9 mouse cellular contexts compared by ENCODE assay signal in the genomic region with DNA sequence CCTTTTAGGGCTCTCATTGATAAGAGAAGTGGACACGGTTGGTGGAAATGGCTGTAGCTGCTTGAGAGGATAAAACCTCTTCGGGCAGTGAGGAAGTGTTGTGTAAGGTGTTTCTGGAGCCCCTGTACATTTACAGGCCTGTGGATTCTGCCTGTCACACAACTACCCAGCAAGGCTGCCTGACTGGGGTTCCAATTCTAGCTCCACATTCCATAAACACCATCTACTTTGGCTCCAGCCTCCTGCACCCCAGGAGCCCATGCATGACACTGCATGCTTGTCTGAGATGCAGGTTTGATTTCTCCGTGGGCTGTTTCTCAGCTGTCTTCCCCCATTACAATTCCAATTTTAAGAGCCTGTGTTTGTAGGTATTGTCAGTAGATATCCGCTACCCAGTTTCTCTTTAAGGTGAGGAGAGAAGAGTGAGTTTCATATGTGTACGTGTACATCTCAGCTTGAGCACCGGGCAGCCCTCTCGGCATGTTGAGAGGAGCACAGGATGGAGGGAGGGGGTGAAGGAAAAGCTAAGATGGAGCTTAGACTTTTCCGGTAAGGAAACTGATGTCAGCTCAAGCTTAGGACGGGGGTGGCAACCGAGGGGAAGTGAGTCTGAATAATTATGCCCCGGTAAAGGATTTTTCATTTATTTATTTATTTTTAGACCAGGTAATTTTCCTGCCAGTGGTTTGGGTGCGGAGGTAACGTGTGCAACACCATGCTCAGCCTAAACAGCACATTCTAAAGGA. TPM values are rescaled to one million over a fixed set of nuclear protein-coding genes. Genes with fewer than 3 reads are reported as not detected.
DNase-seq lines count a peak whose midpoint lies in the region; ATAC-seq and TF ChIP-seq lines count a peak whose summit lies in the region.
"Had no signal": no experiment of that assay in that cellular context is flagged by ENCODE, and none has a peak within 500 bp of the region (broad histone marks: within the 10 kb centered on the region; RNA-seq: fewer than 3 reads in every experiment).

No protein-coding gene starts in this region.

- no peaks in the 10 kb centered on the region for H3K36me3 ChIP-seq in heart, embryonic 14.5 days (ENCODE audit: control insufficient read depth, insufficient read depth, low read length)
- H3K36me3 ChIP-seq in forebrain, embryonic 15.5 days: no peaks in the 10 kb centered on the region
- no peaks in the 10 kb centered on the region for H3K36me3 ChIP-seq in liver, embryonic 15.5 days (replicated peaks)

- H3K9ac ChIP-seq in heart, embryonic 14.5 days (ENCODE audit: low read length): 0 out of 2 replicates have a peak overlapping the region, but pooled peaks have one; percentile 58
- peak overlapping the region; percentile 93 for H3K9ac ChIP-seq in forebrain, embryonic 15.5 days (replicated peaks)
- H3K9ac ChIP-seq in liver, embryonic 15.5 days: no peak overlapping the region

- H3K27ac ChIP-seq in heart, embryonic 14.5 days (replicated peaks in 1 of 2; ENCODE audit: control insufficient read depth in 1 of 2, insufficient read depth in 1 of 2, low read depth in 2 of 2, low read length in 2 of 2): no peak overlapping the region
- H3K27ac ChIP-seq in bone marrow macrophage, adult 2 months (ENCODE audit: insufficient read depth, low read depth, low read length): no peak overlapping the region
- H3K27ac ChIP-seq in forebrain, embryonic 15.5 days (replicated peaks): peak overlapping the region; percentile 96
- H3K27ac ChIP-seq in liver, embryonic 15.5 days (replicated peaks): no peak overlapping the region

- H3K4me3 ChIP-seq in heart, embryonic 14.5 days (ENCODE audit: control insufficient read depth in 1 of 2, insufficient read depth in 1 of 2, low read depth in 1 of 2, low read length in 2 of 2): peak overlapping the region; percentile 49 to 54
- peak overlapping the region; percentile 45 for H3K4me3 ChIP-seq in bone marrow macrophage, adult 2 months (ENCODE audit: insufficient read depth, low read length)
- peak overlapping the region; percentile 90 for H3K4me3 ChIP-seq in forebrain, embryonic 15.5 days
- H3K4me3 ChIP-seq in liver, embryonic 15.5 days (replicated peaks): no peak overlapping the region

- intact Hi-C loops in heart, postnatal 10 days (cut with DNase I): no loop called here

- no peak for ATAC-seq in heart, embryonic 14.5 days (ENCODE audit: insufficient number of reproducible peaks, insufficient read depth, low FRiP score, low read depth)
- ATAC-seq in forebrain, embryonic 15.5 days (replicated peaks): 0 out of 2 replicates have a peak, but pooled peaks have one; percentile 8
- ATAC-seq in liver, embryonic 15.5 days (ENCODE audit: insufficient read depth): no peak
- ATAC-seq: inflammation-experienced regulatory T-cells, adult 6 months had no signal

- TF ChIP-seq CTCF in bone marrow macrophage, adult 2 months (IDR thresholded peaks at IDR 0.05; ENCODE audit: low read depth, low read length): no peak

- no peak for DNase-seq in heart, postnatal 10 days
- DNase-seq in MN1 (ENCODE audit: low spot score): no peak
- DNase-seq in thymus, adult 18-20 months: no peak
- DNase-seq in kidney, postnatal 4 days: no peak

- H3K4me2 ChIP-seq in heart, embryonic 14.5 days (ENCODE audit: low read length): peak overlapping the region; percentile 96
- H3K4me2 ChIP-seq in forebrain, embryonic 15.5 days (replicated peaks): peak overlapping the region; percentile 59
- H3K4me2 ChIP-seq in liver, embryonic 15.5 days: peak overlapping the region; percentile 59; the same call in 1 of the 2 replicates

- TF ChIP-seq POLR2A in bone marrow macrophage, adult 2 months (IDR thresholded peaks at IDR 0.05; ENCODE audit: borderline replicate concordance, low read depth, low read length): no peak

- H3K4me1 ChIP-seq in heart, embryonic 14.5 days (ENCODE audit: control insufficient read depth in 2 of 2, insufficient read depth in 2 of 2, low read length in 2 of 2): peaks cover 5 to 7% of the 10 kb centered on the region in 2 experiments; a peak in 3 of 4 replicates
- 0 out of 2 replicates have a peak, but pooled peaks cover 1% of the 10 kb centered on the region for H3K4me1 ChIP-seq in bone marrow macrophage, adult 2 months (ENCODE audit: control insufficient read depth, insufficient read depth, low read length)
- H3K4me1 ChIP-seq in forebrain, embryonic 15.5 days: peaks cover 39% of the 10 kb centered on the region
- 0 out of 2 replicates have a peak, but pooled peaks cover 3% of the 10 kb centered on the region for H3K4me1 ChIP-seq in liver, embryonic 15.5 days (replicated peaks)

- peaks cover 80% of the 10 kb centered on the region for H3K27me3 ChIP-seq in heart, embryonic 14.5 days (ENCODE audit: control insufficient read depth, insufficient read depth, low read length)
- no peaks in the 10 kb centered on the region for H3K27me3 ChIP-seq in forebrain, embryonic 15.5 days
- H3K27me3 ChIP-seq in liver, embryonic 15.5 days: peaks cover 73% of the 10 kb centered on the region

- WGBS in heart, embryonic 14.5 days: 35% methylated on average over 13 of the region's 13 CpGs
- 26% methylated on average over 13 of the region's 13 CpGs for WGBS in forebrain, embryonic 15.5 days
- whole genome bisulfite sequencing in liver, embryonic 15.5 days (ENCODE audit: insufficient replicate concordance): 21% methylated on average over 13 of the region's 13 CpGs

- H3K9me3 ChIP-seq in heart, embryonic 14.5 days (ENCODE audit: control insufficient read depth, low read length): no peaks in the 10 kb centered on the region
- H3K9me3 ChIP-seq in forebrain, embryonic 15.5 days: no peaks in the 10 kb centered on the region
- no peaks in the 10 kb centered on the region for H3K9me3 ChIP-seq in liver, embryonic 15.5 days (replicated peaks)

RNA-seq across cellular contexts. Expression of a gene that starts 2.0 kb away (rescaled TPM):
- 0.24 and 0.27 TPM in 2 replicates for polyA plus RNA-seq in heart, embryonic 14.5 days (2014; fragmentation: Nextera tagmentation; extraction: Ambion mirVana)
- total RNA-seq in heart, postnatal 10 days (2021): under 1 TPM; 0.35 to 0.65 TPM
- not detected in 2 replicates for polyA plus RNA-seq in bone marrow macrophage, adult 2 months (2012; ENCODE audit: insufficient read depth, insufficient read length, missing spikeins)
- 30.2 and 31.9 TPM in 2 replicates for polyA plus RNA-seq in forebrain, embryonic 15.5 days (2015; fragmentation: Nextera tagmentation; extraction: Ambion mirVana)
- 0.05 and 0.10 TPM in 2 replicates for polyA plus RNA-seq in liver, embryonic 15.5 days (2015; fragmentation: Nextera tagmentation; extraction: Ambion mirVana)

RNA-seq across cellular contexts. Expression of a gene that starts 14.5 kb away (rescaled TPM):
- 1.1 TPM in 2 replicates for polyA plus RNA-seq in heart, embryonic 14.5 days (2014; fragmentation: Nextera tagmentation; extraction: Ambion mirVana)
- not detected for total RNA-seq in heart, postnatal 10 days (2021)
- not detected in 2 replicates for polyA plus RNA-seq in bone marrow macrophage, adult 2 months (2012; ENCODE audit: insufficient read depth, insufficient read length, missing spikeins)
- 6.6 and 8.8 TPM in 2 replicates for polyA plus RNA-seq in forebrain, embryonic 15.5 days (2015; fragmentation: Nextera tagmentation; extraction: Ambion mirVana)
- 0.40 and 0.71 TPM in 2 replicates for polyA plus RNA-seq in liver, embryonic 15.5 days (2015; fragmentation: Nextera tagmentation; extraction: Ambion mirVana)
- polyA plus RNA-seq: inflammation-experienced regulatory T-cells, adult 6 months had no signal

RNA-seq across cellular contexts. Expression of a gene that starts 43.3 kb away (rescaled TPM):
- 34.1 and 35.2 TPM in 2 replicates for polyA plus RNA-seq in heart, embryonic 14.5 days (2014; fragmentation: Nextera tagmentation; extraction: Ambion mirVana)
- 1 to 10 TPM; 6.5 to 6.7 TPM for total RNA-seq in heart, postnatal 10 days (2021)
- 6.2 and 7.7 TPM in 2 replicates for polyA plus RNA-seq in bone marrow macrophage, adult 2 months (2012; ENCODE audit: insufficient read depth, insufficient read length, missing spikeins)
- polyA plus RNA-seq in forebrain, embryonic 15.5 days (2015; fragmentation: Nextera tagmentation; extraction: Ambion mirVana): 184 and 193 TPM in 2 replicates
- 15.6 and 18.7 TPM in 2 replicates for polyA plus RNA-seq in liver, embryonic 15.5 days (2015; fragmentation: Nextera tagmentation; extraction: Ambion mirVana)

Comparison
In these comparisons a context has a peak if more than half of its experiments do, and no peak if none do; other contexts are left out.
1. RNA of a gene that starts 2.0 kb away (polyA plus RNA-seq): 30.2 to 31.9 TPM in forebrain, embryonic 15.5 days; 0.24 to 0.27 TPM in heart, embryonic 14.5 days, 0.05 to 0.10 TPM in liver, embryonic 15.5 days and not detected in bone marrow macrophage, adult 2 months; every median in the first group is over 10 times any median in the second.
2. Peak in every context shown above with its lines, with median percentiles within 50 percentile points of each other: H3K4me2 ChIP-seq.